ENCODE assay signal across 22 mouse cellular contexts in genomic region chr3:89383651-89384255, GRCm38 (mm10). TPM values are rescaled to one million over a fixed set of nuclear protein-coding genes. Genes with fewer than 3 reads are reported as not detected.
DNase-seq lines count a peak whose midpoint lies in the region; ATAC-seq and TF ChIP-seq lines count a peak whose summit lies in the region.
"Had no signal": no experiment of that assay in that cellular context is flagged by ENCODE, and none has a peak within 500 bp of the region (broad histone marks: within the 10 kb centered on the region; RNA-seq: fewer than 3 reads in every experiment).

No protein-coding gene starts in this region.

- TF ChIP-seq CTCF in ES-Bruce4 (IDR thresholded peaks at IDR 0.05; ENCODE audit: low read depth, low read length), result no peak

- no peak overlapping the region for H3K9ac ChIP-seq in ES-Bruce4 (ENCODE audit: low read depth, poor library complexity, severe bottlenecking)
- H3K9ac ChIP-seq in stomach, embryonic 16.5 days (ENCODE audit: low read length), result peak overlapping the region; percentile 7; the same call in 1 of the 2 replicates
- H3K9ac ChIP-seq: forebrain, postnatal 0 days; heart, embryonic 12.5 days; hindbrain, embryonic 13.5 days; kidney, embryonic 15.5 days; limb, embryonic 12.5 days; liver, embryonic 12.5 days; midbrain, embryonic 12.5 days; neural tube, embryonic 12.5 days had no signal

- TF ChIP-seq POLR2A in ES-Bruce4 (IDR thresholded peaks at IDR 0.05; ENCODE audit: insufficient read depth, low read length), result no peak

- 75% methylated on average over 5 of the region's 5 CpGs for WGBS in stomach, embryonic 16.5 days
- 87% methylated on average over 5 of the region's 5 CpGs for WGBS in hindbrain, embryonic 10.5 days

- peak; percentile 49 to 65 for DNase-seq in lung, adult 18-20 months
- no peak for DNase-seq in lung, postnatal 4 days
- peak; percentile 99 for DNase-seq in fat pad, adult 2 months (ENCODE audit: extremely low read depth, low read depth, low spot score)
- no peak for DNase-seq in right cerebral cortex, adult 2 months (ENCODE audit: low spot score in 2 of 2)
- DNase-seq in hindbrain, embryonic 10.5 days (ENCODE audit: low spot score), result no peak
- DNase-seq: adrenal gland, postnatal 36 days; forebrain, postnatal 0 days; heart, postnatal 14 days had no signal

- H3K4me2 ChIP-seq in stomach, embryonic 16.5 days (ENCODE audit: low read depth, low read length), result no peak overlapping the region
- H3K4me2 ChIP-seq: embryonic facial prominence, embryonic 12.5 days; heart, embryonic 12.5 days; hindbrain, embryonic 13.5 days; kidney, embryonic 15.5 days; liver, embryonic 12.5 days; midbrain, embryonic 12.5 days; neural tube, embryonic 12.5 days had no signal

- H3K4me1 ChIP-seq in ES-Bruce4 (ENCODE audit: control insufficient read depth, insufficient read depth, low read length), result peaks cover 21% of the 10 kb centered on the region
- peaks cover 39% of the 10 kb centered on the region for H3K4me1 ChIP-seq in stomach, embryonic 16.5 days (ENCODE audit: control insufficient read depth, insufficient read depth, low read length)
- H3K4me1 ChIP-seq in hindbrain, embryonic 10.5 days (replicated peaks), result peaks cover 55% of the 10 kb centered on the region

- H3K36me3 ChIP-seq in ES-Bruce4 (ENCODE audit: control insufficient read depth, insufficient read depth, low read length, poor library complexity, severe bottlenecking), result no peaks in the 10 kb centered on the region; the same call in 1 of the 2 replicates
- peaks cover 11% of the 10 kb centered on the region; the same call in 1 of the 2 replicates for H3K36me3 ChIP-seq in stomach, embryonic 16.5 days (ENCODE audit: control insufficient read depth, insufficient read depth, low read length)
- peaks cover 18% of the 10 kb centered on the region; the same call in 1 of the 2 replicates for H3K36me3 ChIP-seq in hindbrain, embryonic 10.5 days
- H3K36me3 ChIP-seq: embryonic facial prominence, embryonic 12.5 days; hindbrain, embryonic 13.5 days; limb, embryonic 12.5 days; midbrain, embryonic 12.5 days; neural tube, embryonic 12.5 days had no signal

- peak overlapping the region; percentile 95 for H3K27ac ChIP-seq in ES-Bruce4 (ENCODE audit: insufficient read depth, low read length)
- H3K27ac ChIP-seq in stomach, embryonic 16.5 days (ENCODE audit: low read length), result peak overlapping the region; percentile 62
- no peak overlapping the region for H3K27ac ChIP-seq in hindbrain, embryonic 10.5 days
- H3K27ac ChIP-seq: embryonic facial prominence, embryonic 12.5 days; hindbrain, embryonic 13.5 days; kidney, embryonic 15.5 days; liver, embryonic 12.5 days; macrophage; midbrain, embryonic 12.5 days; neural tube, embryonic 12.5 days had no signal

- ATAC-seq in stomach, embryonic 16.5 days (ENCODE audit: insufficient read depth, low FRiP score), result no peak
- ATAC-seq: forebrain, postnatal 0 days; liver, embryonic 12.5 days had no signal

- no peaks in the 10 kb centered on the region for H3K9me3 ChIP-seq in ES-Bruce4 (replicated peaks; ENCODE audit: control insufficient read depth, insufficient read depth, low read length, poor library complexity, severe bottlenecking)
- no peaks in the 10 kb centered on the region for H3K9me3 ChIP-seq in stomach, embryonic 16.5 days (replicated peaks; ENCODE audit: control insufficient read depth, low read length)
- no peaks in the 10 kb centered on the region for H3K9me3 ChIP-seq in hindbrain, embryonic 10.5 days
- H3K9me3 ChIP-seq: embryonic facial prominence, embryonic 12.5 days; heart, embryonic 12.5 days; hindbrain, embryonic 13.5 days; kidney, embryonic 15.5 days; limb, embryonic 12.5 days; liver, embryonic 12.5 days; midbrain, embryonic 12.5 days; neural tube, embryonic 12.5 days had no signal

- H3K27me3 ChIP-seq in ES-Bruce4 (ENCODE audit: control insufficient read depth, insufficient read depth, low read length, poor library complexity, severe bottlenecking), result no peaks in the 10 kb centered on the region
- H3K27me3 ChIP-seq in stomach, embryonic 16.5 days (ENCODE audit: control insufficient read depth, insufficient read depth, low read length), result no peaks in the 10 kb centered on the region
- H3K27me3 ChIP-seq in hindbrain, embryonic 10.5 days (ENCODE audit: insufficient read depth, poor library complexity, severe bottlenecking), result peaks cover 6% of the 10 kb centered on the region; the same call in 1 of the 2 replicates
- H3K27me3 ChIP-seq: embryonic facial prominence, embryonic 12.5 days; heart, embryonic 12.5 days; kidney, embryonic 15.5 days; limb, embryonic 12.5 days; neural tube, embryonic 12.5 days had no signal

- H3K4me3 ChIP-seq in ES-Bruce4 (ENCODE audit: low read depth, low read length), result no peak overlapping the region
- no peak overlapping the region for H3K4me3 ChIP-seq in stomach, embryonic 16.5 days (replicated peaks; ENCODE audit: low read length)
- no peak overlapping the region for H3K4me3 ChIP-seq in hindbrain, embryonic 10.5 days
- H3K4me3 ChIP-seq: embryonic facial prominence, embryonic 12.5 days; heart, embryonic 12.5 days; hindbrain, embryonic 13.5 days; kidney, embryonic 15.5 days; limb, embryonic 12.5 days; liver, embryonic 12.5 days; midbrain, embryonic 12.5 days; neural tube, embryonic 12.5 days had no signal

- TF ChIP-seq EP300 in ES-Bruce4 (IDR thresholded peaks at IDR 0.05; ENCODE audit: insufficient read depth, low read depth, low read length), result no peak

RNA-seq across cellular contexts. Expression of gene Zbtb7b, which starts 10.8 kb away (rescaled TPM):
- 35.1 and 35.7 TPM in 2 replicates for polyA plus RNA-seq in ES-Bruce4 (2011; ENCODE audit: insufficient read depth, insufficient read length, low read depth, missing spikeins)
- polyA plus RNA-seq in stomach, embryonic 16.5 days (2015; fragmentation: Nextera tagmentation; extraction: Ambion mirVana), result 8.0 and 9.2 TPM in 2 replicates
- polyA plus RNA-seq in hindbrain, embryonic 10.5 days (2016; fragmentation: Nextera tagmentation; extraction: Ambion mirVana), result 0.47 and 0.73 TPM in 2 replicates

RNA-seq across cellular contexts. Expression of gene Dcst1, which starts 18.7 kb away (rescaled TPM):
- not detected in 2 replicates for polyA plus RNA-seq in ES-Bruce4 (2011; ENCODE audit: insufficient read depth, insufficient read length, low read depth, missing spikeins)
- 0.70 and 0.89 TPM in 2 replicates for polyA plus RNA-seq in stomach, embryonic 16.5 days (2015; fragmentation: Nextera tagmentation; extraction: Ambion mirVana)
- 0.09 and 0.33 TPM in 2 replicates for polyA plus RNA-seq in hindbrain, embryonic 10.5 days (2016; fragmentation: Nextera tagmentation; extraction: Ambion mirVana)
- polyA plus RNA-seq: liver, embryonic 12.5 days; macrophage had no signal

RNA-seq across cellular contexts. Expression of gene Lenep, which starts 18.8 kb away (rescaled TPM):
- not detected in 2 replicates for polyA plus RNA-seq in ES-Bruce4 (2011; ENCODE audit: insufficient read depth, insufficient read length, low read depth, missing spikeins)
- polyA plus RNA-seq in stomach, embryonic 16.5 days (2015; fragmentation: Nextera tagmentation; extraction: Ambion mirVana), result not detected in 2 replicates
- polyA plus RNA-seq in hindbrain, embryonic 10.5 days (2016; fragmentation: Nextera tagmentation; extraction: Ambion mirVana), result 1.7 TPM in 1 of 2 replicates, not detected in the other
- polyA plus RNA-seq: forebrain, postnatal 0 days; gonadal fat pad, adult 2 months; heart, embryonic 12.5 days; intestine, embryonic 14.5 days; large intestine, adult 2 months; limb, embryonic 12.5 days; liver, embryonic 12.5 days; macrophage had no signal

RNA-seq across cellular contexts. Expression of gene Dcst2, which starts 22.0 kb away (rescaled TPM):
- polyA plus RNA-seq in ES-Bruce4 (2011; ENCODE audit: insufficient read depth, insufficient read length, low read depth, missing spikeins), result 0.25 and 0.29 TPM in 2 replicates
- 0.45 and 0.49 TPM in 2 replicates for polyA plus RNA-seq in stomach, embryonic 16.5 days (2015; fragmentation: Nextera tagmentation; extraction: Ambion mirVana)
- 0.34 TPM in 1 of 2 replicates, not detected in the other for polyA plus RNA-seq in hindbrain, embryonic 10.5 days (2016; fragmentation: Nextera tagmentation; extraction: Ambion mirVana)
- polyA plus RNA-seq: heart, embryonic 12.5 days; macrophage had no signal

RNA-seq across cellular contexts. Expression of gene Flad1, which starts 27.9 kb away (rescaled TPM):
- polyA plus RNA-seq in ES-Bruce4 (2011; ENCODE audit: insufficient read depth, insufficient read length, low read depth, missing spikeins), result 16.5 and 25.1 TPM in 2 replicates
- polyA plus RNA-seq in stomach, embryonic 16.5 days (2015; fragmentation: Nextera tagmentation; extraction: Ambion mirVana), result 27.5 and 28.6 TPM in 2 replicates
- 28.3 and 31.9 TPM in 2 replicates for polyA plus RNA-seq in hindbrain, embryonic 10.5 days (2016; fragmentation: Nextera tagmentation; extraction: Ambion mirVana)

Comparison
In these comparisons a context has a peak if more than half of its experiments do, and no peak if none do; other contexts are left out.
1. DNase-seq: peak in lung, adult 18-20 months (2 of 2) and fat pad, adult 2 months (single experiment); none in lung, postnatal 4 days (0 of 2), right cerebral cortex, adult 2 months (0 of 2) and hindbrain, embryonic 10.5 days (single experiment).